Mouse (Mus musculus) heart, postnatal 0 days (tissue): ENCODE results near the gene Pard3b. TPM values are rescaled to one million over a fixed set of nuclear protein-coding genes. Genes with fewer than 3 reads are reported as not detected.

Experiments used
- ATAC-seq: fragments of 200-750 bp; cut with Nextera tagmentation; 2 replicates; pipeline ENCODE4 v1.8.0; 2017; ENCODE audit warnings: low read depth, moderate number of reproducible peaks, moderate library complexity; ENCODE audit not compliant: insufficient read depth
- DNase-seq: peaks from one replicate; pipeline ENCODE4 v3.0.0-alpha.2; 2016; ENCODE audit warnings: low spot score
- H3K27ac ChIP-seq: fragments of 300-500 bp; sonication (generic); 2 replicates; pipeline ENCODE4 v1.5.1; 2014; ENCODE audit warnings: low read depth, mild to moderate bottlenecking
- H3K27me3 ChIP-seq: fragments of 300-500 bp; sonication (generic); 2 replicates; pipeline ENCODE4 v1.6.1; 2014; ENCODE audit warnings: low read length, mixed read lengths; ENCODE audit not compliant: control insufficient read depth, insufficient read depth
- H3K36me3 ChIP-seq: fragments of 300-500 bp; sonication (generic); replicated peaks from 2 replicates; pipeline ENCODE4 v1.6.1; 2014; ENCODE audit warnings: low read length, mixed read lengths; ENCODE audit not compliant: control insufficient read depth, insufficient read depth
- H3K4me1 ChIP-seq: fragments of 300-500 bp; sonication (generic); 2 replicates; pipeline ENCODE4 v1.6.1; 2014; ENCODE audit warnings: antibody characterized with exemption; ENCODE audit not compliant: control insufficient read depth, insufficient read depth
- H3K4me2 ChIP-seq: fragments of 300-500 bp; sonication (generic); 2 replicates; pipeline ENCODE4 v1.6.1; 2014; ENCODE audit warnings: low read depth, mild to moderate bottlenecking, low read length, moderate library complexity
- H3K4me3 ChIP-seq: fragments of 300-500 bp; sonication (generic); 2 replicates; pipeline ENCODE4 v1.5.1; 2014; ENCODE audit warnings: low read depth, low read length
- H3K9ac ChIP-seq: fragments of 300-500 bp; sonication (generic); replicated peaks from 2 replicates; pipeline ENCODE4 v1.6.1; 2014; ENCODE audit warnings: low read depth, low read length, mixed read lengths
- H3K9me3 ChIP-seq: fragments of 300-500 bp; sonication (generic); replicated peaks from 2 replicates; pipeline ENCODE4 v1.6.1; 2016; ENCODE audit warnings: low read length; ENCODE audit not compliant: control insufficient read depth
- CTCF ChIP-seq: IDR thresholded peaks from 2 replicates; pipeline ENCODE4 v1.5.1; 2016; ENCODE audit warnings: antibody characterized with exemption, control low read depth, low read depth
- EP300 ChIP-seq: IDR thresholded peaks from 2 replicates; pipeline ENCODE4 v1.6.1; 2016; ENCODE audit warnings: antibody characterized with exemption, low read depth
- WGBS: fragments of 180-500 bp; shearing (Covaris S2); extraction: QIAGEN DNeasy Blood & Tissue Kit; methylation state at CpG from one replicate; pipeline ENCODE4 v1.1.7; 2014; 5-methylcytosine and 5-hydroxymethylcytosine counted together
- polyA plus RNA-seq: library from polyadenylated mRNA; unstranded; fragments of >200 nt; fragmentation: Nextera tagmentation; extraction: Ambion mirVana; gene quantifications from 2 replicates; pipeline ENCODE4 v1.2.1, GENCODE M21; 2015
- total RNA-seq: library from RNA; depleted of rRNA; stranded (reverse); fragments of >200 nt; gene quantifications from 2 replicates; pipeline ENCODE4 v1.2.3, GENCODE M21; 2014; ENCODE audit warnings: low replicate concordance

Pard3b gene
- total and polyA plus RNA-seq, 2 experiments from 2014 or later, result 8.4 to 8.9 TPM

- Histone ChIP-seq H3K4me2 (no peak overlapping the region), H3K4me1 (0 out of 2 replicates have a peak, but pooled peaks cover 7% of the 10 kb centered on the region), H3K27me3 (no peaks in the 10 kb centered on the region), H3K36me3 (no peaks in the 10 kb centered on the region), H3K9ac (no peak overlapping the region), H3K27ac (no peak overlapping the region), H3K9me3 (no peaks in the 10 kb centered on the region), H3K4me3 (no peak overlapping the region)
- TF ChIP-seq EP300 (no peak), CTCF (no peak)
- WGBS, result 88% methylated on average over 1 of the region's 1 CpGs
- DNase-seq, result no peak
- no peak for ATAC-seq
These were observed 616.3 kb downstream of the Pard3b start for GRCm38 (mm10) chr1:62254888-62255287.

- Histone ChIP-seq H3K27me3 (no peaks in the 10 kb centered on the region), H3K36me3 (no peaks in the 10 kb centered on the region), H3K4me2 (no peak overlapping the region), H3K9me3 (no peaks in the 10 kb centered on the region), H3K27ac (no peak overlapping the region), H3K4me1 (no peaks in the 10 kb centered on the region), H3K9ac (no peak overlapping the region), H3K4me3 (no peak overlapping the region)
- DNase-seq, result no peak
- WGBS, result 71% methylated on average over 3 of the region's 3 CpGs
- no peak for TF ChIP-seq CTCF
- TF ChIP-seq EP300, result no peak
- ATAC-seq, result no peak
These were observed 637.8 kb downstream of the Pard3b start for GRCm38 (mm10) chr1:62276466-62276865.

DNA sequence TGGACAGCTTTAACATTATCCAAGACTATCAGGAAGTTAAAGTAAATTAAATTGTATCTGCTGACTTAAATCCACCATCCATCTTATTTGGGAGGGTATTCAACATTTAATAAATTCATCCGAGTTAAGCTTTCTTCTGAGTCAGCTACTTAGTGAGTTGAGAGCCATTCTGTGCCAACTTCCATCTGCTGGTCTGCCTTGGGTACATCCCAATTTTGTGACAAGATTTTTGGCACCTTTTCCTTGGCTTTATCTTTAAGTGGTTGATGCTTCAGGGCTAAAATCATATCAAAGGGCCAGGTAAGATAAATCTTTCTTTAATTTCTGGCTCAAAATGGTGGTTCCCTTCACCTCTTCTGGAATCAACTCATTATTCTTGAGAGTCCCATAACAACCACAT is 640.0 kb downstream of the Pard3b start:
- Histone ChIP-seq H3K27me3 (no peaks in the 10 kb centered on the region), H3K27ac (no peak overlapping the region), H3K9me3 (no peaks in the 10 kb centered on the region), H3K4me1 (no peaks in the 10 kb centered on the region), H3K4me3 (no peak overlapping the region), H3K4me2 (no peak overlapping the region), H3K9ac (no peak overlapping the region), H3K36me3 (no peaks in the 10 kb centered on the region)
- 87% methylated on average over 1 of the region's 1 CpGs for WGBS
- DNase-seq, result no peak
- no peak for TF ChIP-seq CTCF
- no peak for TF ChIP-seq EP300
- ATAC-seq, result no peak

- ATAC-seq (no peak), DNase-seq (no peak)
- no peak overlapping the region for H3K9ac ChIP-seq
- no peaks in the 10 kb centered on the region for H3K9me3 ChIP-seq
- H3K27me3 ChIP-seq, result no peaks in the 10 kb centered on the region
- no peak overlapping the region for H3K27ac ChIP-seq
- TF ChIP-seq CTCF (no peak), EP300 (no peak)
- no peaks in the 10 kb centered on the region for H3K36me3 ChIP-seq
- H3K4me2 ChIP-seq, result no peak overlapping the region
- no peaks in the 10 kb centered on the region for H3K4me1 ChIP-seq
- H3K4me3 ChIP-seq, result no peak overlapping the region
These were observed 642.0 kb downstream of the Pard3b start for GRCm38 (mm10) chr1:62280586-62280985.

GRCm38 (mm10) chr1:62282835-62283234 is 644.2 kb downstream of the Pard3b start:
- Histone ChIP-seq H3K4me3 (no peak overlapping the region), H3K9ac (no peak overlapping the region), H3K9me3 (no peaks in the 10 kb centered on the region), H3K27ac (no peak overlapping the region), H3K4me2 (no peak overlapping the region), H3K36me3 (no peaks in the 10 kb centered on the region), H3K27me3 (no peaks in the 10 kb centered on the region), H3K4me1 (no peaks in the 10 kb centered on the region)
- ATAC-seq (no peak), DNase-seq (no peak)
- TF ChIP-seq CTCF, result no peak
- TF ChIP-seq EP300, result no peak
- 55% methylated on average over 6 of the region's 6 CpGs for WGBS

GRCm38 (mm10) chr1:62283624-62284023 is 645.0 kb downstream of the Pard3b start:
- Histone ChIP-seq H3K4me3 (no peak overlapping the region), H3K4me2 (no peak overlapping the region), H3K27ac (no peak overlapping the region), H3K4me1 (no peaks in the 10 kb centered on the region), H3K27me3 (no peaks in the 10 kb centered on the region), H3K9me3 (no peaks in the 10 kb centered on the region), H3K9ac (no peak overlapping the region), H3K36me3 (no peaks in the 10 kb centered on the region)
- 95% methylated on average over 2 of the region's 2 CpGs for WGBS
- ATAC-seq (no peak), DNase-seq (no peak)
- TF ChIP-seq EP300, result no peak
- TF ChIP-seq CTCF, result no peak
